Mouse (Mus musculus) G1E (cell line): ENCODE data around the gene Dnah11. TPM values are rescaled to one million over a fixed set of nuclear protein-coding genes. Genes with fewer than 3 reads are reported as not detected.

Experiments used
- ATAC-seq: 2 replicates; pipeline ENCODE4 v1.8.0; 2016; ENCODE audit warnings: mild to moderate bottlenecking; ENCODE audit not compliant: insufficient number of reproducible peaks, poor library complexity, low FRiP score, severe bottlenecking; ENCODE audit errors: extremely low read depth
- DNase-seq: peaks from one replicate; pipeline ENCODE4 v3.0.0; 2012; ENCODE audit warnings: low spot score
- H3K27me3 ChIP-seq: 2 replicates; pipeline ENCODE4 v1.6.1; 2012; ENCODE audit warnings: mild to moderate bottlenecking, low read length, inconsistent platforms; ENCODE audit not compliant: insufficient read depth
- H3K36me3 ChIP-seq: replicated peaks from 2 replicates; pipeline ENCODE3; 2012; ENCODE audit warnings: mild to moderate bottlenecking, inconsistent platforms
- H3K4me1 ChIP-seq: 2 replicates; pipeline ENCODE4 v1.6.1; 2012; ENCODE audit warnings: low read depth, low read length, inconsistent platforms, mixed read lengths; ENCODE audit not compliant: insufficient read depth
- H3K4me3 ChIP-seq: 2 replicates; pipeline ENCODE4 v1.5.1; 2012; ENCODE audit warnings: low read depth, mild to moderate bottlenecking, inconsistent platforms, low read length, moderate library complexity, mixed read lengths
- H3K9me3 ChIP-seq: replicated peaks from 2 replicates; pipeline ENCODE4 v1.6.1; 2012; ENCODE audit warnings: inconsistent platforms
- CTCF ChIP-seq: IDR thresholded peaks from 2 replicates; pipeline ENCODE4 v1.5.1; 2012; ENCODE audit warnings: low read depth, low read length, inconsistent platforms, mixed read lengths
- GATA1 ChIP-seq: IDR thresholded peaks from 2 replicates; pipeline ENCODE4 v1.6.1; 2012; ENCODE audit warnings: borderline replicate concordance, low read length, inconsistent platforms, mixed read lengths
- GATA2 ChIP-seq: IDR thresholded peaks from 2 replicates; pipeline ENCODE4 v1.6.1; 2012; ENCODE audit warnings: low read depth, low read length, inconsistent platforms, borderline replicate concordance
- POLR2AphosphoS5 ChIP-seq: IDR thresholded peaks from 2 replicates; pipeline ENCODE4 v1.6.1; 2012; ENCODE audit warnings: low read depth, low read length, inconsistent platforms; ENCODE audit not compliant: insufficient replicate concordance
- TAL1 ChIP-seq: conservative IDR thresholded peaks from 2 replicates; pipeline ENCODE4 v1.6.1; 2012; ENCODE audit warnings: low read depth, low read length, inconsistent platforms, mixed read lengths
- polyA plus RNA-seq: library from polyadenylated mRNA; stranded (reverse); fragments of >175 nt; gene quantifications from 2 replicates; pipeline ENCODE4 v1.2.3, GENCODE M21; 2012
- total RNA-seq, 2 experiments: library from RNA; stranded (forward) in 1 of 2; stranded (reverse) in 1 of 2; fragments of 200-1000 nt in 1 of 2; fragments of >200 nt in 1 of 2; fragmentation: Nextera tagmentation in 1 of 2; gene quantifications; 2 replicates each; pipeline ENCODE4 v1.2.3; 2014 to 2017

Dnah11 gene
- total and polyA plus RNA-seq, 3 experiments = 0.05 TPM; not detected in 2

DNA sequence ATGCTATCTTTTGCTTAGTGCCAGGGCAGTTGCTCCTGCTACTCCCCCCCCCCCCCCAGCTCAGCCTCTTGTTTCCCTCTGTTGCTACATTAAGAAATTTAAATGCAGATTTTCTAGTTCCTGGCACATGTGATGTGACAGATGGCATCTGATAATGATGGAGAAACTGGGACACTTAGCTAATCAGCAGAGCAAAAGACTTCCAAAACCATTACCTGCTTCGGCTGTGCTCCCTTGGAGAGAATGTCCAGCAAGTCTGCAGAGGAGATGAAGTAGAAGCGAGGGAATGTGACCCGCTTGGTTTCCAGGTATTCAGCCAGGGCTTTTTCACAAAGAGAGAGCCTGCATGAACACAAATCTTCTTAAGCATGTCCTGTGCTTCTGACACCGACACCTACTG, 94.3 kb downstream of the Dnah11 start:
- H3K9me3 ChIP-seq = no peaks in the 10 kb centered on the region
- H3K36me3 ChIP-seq = no peaks in the 10 kb centered on the region
- no peaks in the 10 kb centered on the region for H3K4me1 ChIP-seq
- no peak for ATAC-seq
- no peak overlapping the region for H3K4me3 ChIP-seq
- DNase-seq = no peak
- H3K27me3 ChIP-seq = no peaks in the 10 kb centered on the region
- no peak for TF ChIP-seq GATA2
- no peak for TF ChIP-seq CTCF
- no peak for TF ChIP-seq POLR2AphosphoS5
- TF ChIP-seq TAL1 = no peak
- no peak for TF ChIP-seq GATA1

DNA sequence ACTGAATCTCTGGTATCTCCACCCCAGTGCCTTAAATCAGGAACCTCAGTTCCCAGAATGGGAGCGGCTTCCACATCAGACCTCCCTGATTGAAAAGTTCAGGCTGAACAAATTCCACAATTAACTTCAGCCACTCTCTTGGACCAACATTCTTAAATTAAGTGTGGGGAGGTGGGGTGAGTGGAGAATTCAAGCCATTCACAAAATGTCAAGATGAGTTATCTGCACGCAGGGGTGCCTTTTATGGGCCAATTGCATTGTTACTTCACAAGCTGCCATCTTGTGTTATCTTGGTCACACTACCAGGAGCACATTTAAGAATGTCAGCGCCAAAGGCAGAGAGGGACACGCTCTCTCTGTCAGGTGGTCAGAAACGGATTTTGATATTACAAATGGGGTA, 99.1 kb downstream of the Dnah11 start:
- no peak for DNase-seq
- no peaks in the 10 kb centered on the region for H3K36me3 ChIP-seq
- H3K4me3 ChIP-seq = no peak overlapping the region
- no peak for ATAC-seq
- H3K4me1 ChIP-seq = no peaks in the 10 kb centered on the region
- TF ChIP-seq GATA2 (no peak), POLR2AphosphoS5 (no peak), TAL1 (no peak), GATA1 (no peak)
- no peaks in the 10 kb centered on the region for H3K9me3 ChIP-seq
- no peaks in the 10 kb centered on the region; the same call in 1 of the 2 replicates for H3K27me3 ChIP-seq

DNA sequence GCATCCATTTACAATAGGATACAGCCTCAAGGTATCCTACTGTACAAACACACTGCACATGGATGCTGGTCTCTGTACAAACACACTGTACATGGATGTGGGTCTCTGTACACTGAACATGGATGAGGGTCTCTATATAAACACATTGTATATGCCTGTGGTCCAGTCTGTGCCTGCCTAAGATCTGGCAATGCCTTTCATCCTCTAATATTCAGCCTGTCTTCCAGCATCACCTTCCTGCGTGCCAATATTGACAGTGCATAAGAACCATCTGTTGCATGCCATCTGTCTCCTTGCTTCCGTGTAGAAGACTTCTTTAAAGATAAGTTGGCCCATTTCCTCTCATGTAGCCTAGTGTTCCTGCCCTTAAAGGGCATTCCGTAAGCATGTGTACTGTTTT, 100.6 kb downstream of the Dnah11 start:
- no peak for ATAC-seq
- Histone ChIP-seq H3K9me3 (no peaks in the 10 kb centered on the region), H3K36me3 (no peaks in the 10 kb centered on the region), H3K27me3 (no peaks in the 10 kb centered on the region; the same call in 1 of the 2 replicates), H3K4me1 (no peaks in the 10 kb centered on the region), H3K4me3 (no peak overlapping the region)
- TF ChIP-seq CTCF = no peak
- TF ChIP-seq GATA2 = no peak
- no peak for DNase-seq

DNA sequence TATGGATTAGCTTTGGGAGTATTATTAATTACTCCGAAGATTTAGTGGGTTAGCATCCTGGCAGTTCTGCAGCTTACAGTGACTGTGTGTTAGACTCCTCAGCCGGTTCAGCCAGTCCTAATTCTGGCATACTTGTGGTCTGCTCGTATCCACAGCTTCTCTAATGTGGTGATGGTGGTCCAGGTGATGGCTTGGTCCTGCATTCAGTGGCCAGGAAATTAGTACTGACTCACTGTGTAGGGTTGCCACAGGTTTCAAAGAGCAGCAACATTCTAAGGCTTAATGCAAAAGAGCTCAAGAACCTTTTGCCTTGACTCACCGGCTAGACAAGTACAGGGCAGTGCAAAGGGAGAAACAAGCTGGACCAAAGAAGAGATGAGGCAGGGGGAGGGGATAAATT, 103.9 kb downstream of the Dnah11 start:
- H3K36me3 ChIP-seq = no peaks in the 10 kb centered on the region
- no peak overlapping the region for H3K4me3 ChIP-seq
- no peak for ATAC-seq
- no peaks in the 10 kb centered on the region for H3K9me3 ChIP-seq
- no peaks in the 10 kb centered on the region for H3K4me1 ChIP-seq
- H3K27me3 ChIP-seq = no peaks in the 10 kb centered on the region; the same call in 1 of the 2 replicates
- DNase-seq = no peak
- TF ChIP-seq CTCF (no peak), GATA1 (no peak), TAL1 (no peak), POLR2AphosphoS5 (no peak), GATA2 (no peak)

DNA sequence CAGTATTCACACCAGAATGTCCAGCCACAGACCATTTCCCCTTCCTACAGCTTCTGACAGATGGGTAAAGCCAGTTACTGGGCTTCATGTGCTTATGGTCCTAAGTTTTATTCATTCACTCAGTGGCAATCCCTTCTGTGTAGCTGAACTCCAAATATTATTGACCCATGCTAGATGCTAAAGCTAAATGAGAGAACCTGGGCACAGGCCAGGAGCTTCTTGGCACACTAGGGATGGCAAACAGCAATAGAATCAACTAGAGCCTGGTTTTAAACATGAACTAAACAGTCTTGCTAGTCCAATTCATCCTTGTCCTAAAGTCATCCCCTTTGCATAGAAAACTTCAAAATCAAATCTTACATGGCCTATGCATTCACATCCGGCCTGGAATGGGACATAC, 113.6 kb downstream of the Dnah11 start:
- no peaks in the 10 kb centered on the region for H3K4me1 ChIP-seq
- no peaks in the 10 kb centered on the region for H3K9me3 ChIP-seq
- ATAC-seq = no peak
- H3K36me3 ChIP-seq = no peaks in the 10 kb centered on the region
- no peak for TF ChIP-seq GATA2
- no peak for TF ChIP-seq POLR2AphosphoS5
- TF ChIP-seq CTCF = no peak
- TF ChIP-seq TAL1 = no peak
- no peak for TF ChIP-seq GATA1
- H3K27me3 ChIP-seq = no peaks in the 10 kb centered on the region; the same call in 1 of the 2 replicates
- DNase-seq = no peak
- H3K4me3 ChIP-seq = no peak overlapping the region

DNA sequence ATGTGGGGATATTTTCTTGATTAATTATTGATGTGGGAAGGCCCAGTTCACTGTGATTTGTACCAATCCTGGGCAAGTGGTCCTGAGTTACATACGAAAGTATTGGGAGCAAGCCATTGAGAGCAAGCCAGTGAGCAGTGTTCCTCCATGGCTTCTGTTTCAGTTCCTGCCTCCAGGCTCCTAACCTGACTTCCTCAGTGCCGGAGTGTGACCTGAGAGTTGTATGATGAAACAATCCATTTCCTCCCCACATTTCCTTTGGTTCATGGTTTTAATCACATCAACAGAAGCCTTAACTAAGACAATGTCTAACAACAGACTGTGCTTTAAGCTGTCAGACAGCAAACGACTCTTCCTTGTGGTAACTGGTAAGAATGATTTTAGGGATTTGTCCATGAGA, 114.0 kb downstream of the Dnah11 start:
- no peaks in the 10 kb centered on the region for H3K36me3 ChIP-seq
- TF ChIP-seq GATA1 (no peak), TAL1 (no peak)
- DNase-seq (no peak), ATAC-seq (no peak)
- H3K4me3 ChIP-seq = no peak overlapping the region
- no peaks in the 10 kb centered on the region for H3K9me3 ChIP-seq
- H3K27me3 ChIP-seq = no peaks in the 10 kb centered on the region; the same call in 1 of the 2 replicates
- H3K4me1 ChIP-seq = no peaks in the 10 kb centered on the region

DNA sequence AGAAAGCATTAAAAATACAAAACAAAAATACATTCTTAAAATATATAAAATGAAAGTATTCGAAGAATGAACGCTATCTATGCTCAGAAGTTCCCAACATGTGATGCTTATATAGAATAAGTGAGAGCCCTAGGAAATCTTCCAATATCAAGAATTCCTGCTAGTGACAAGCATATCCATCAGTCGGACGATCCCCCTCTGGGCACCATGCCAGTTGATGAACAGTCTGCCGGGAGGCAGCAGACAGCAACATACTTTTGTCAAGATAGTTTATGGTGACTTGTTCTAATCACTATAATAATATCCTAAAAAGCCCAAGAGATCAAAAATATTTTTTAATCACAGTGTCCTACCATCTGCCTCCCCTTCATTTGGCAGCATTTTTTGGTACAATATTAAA, 114.7 kb downstream of the Dnah11 start:
- DNase-seq = no peak
- H3K9me3 ChIP-seq = no peaks in the 10 kb centered on the region

More for the DNA sequence above, 114.7 kb downstream of the Dnah11 start:
- ATAC-seq = no peak
- Histone ChIP-seq H3K27me3 (no peaks in the 10 kb centered on the region; the same call in 1 of the 2 replicates), H3K4me3 (no peak overlapping the region), H3K36me3 (no peaks in the 10 kb centered on the region), H3K4me1 (no peaks in the 10 kb centered on the region)
- TF ChIP-seq TAL1 (no peak), CTCF (no peak), GATA2 (no peak), POLR2AphosphoS5 (no peak), GATA1 (no peak)
